Mouse (Mus musculus): ENCODE results near the gene Bicdl1. TPM values are rescaled to one million over a fixed set of nuclear protein-coding genes. Genes with fewer than 3 reads are reported as not detected.

Gene Bicdl1
- polyA plus RNA-seq, 1 experiment from 2014 or later, result 42.5 TPM

- Histone ChIP-seq H3K4me1 (ENCODE audit: control insufficient read depth, insufficient read depth, low read length) (peaks cover 4% of the 10 kb centered on the region; the same call in 1 of the 2 replicates), H3K9ac (replicated peaks; ENCODE audit: low read depth, low read length) (no peak overlapping the region), H3K9me3 (ENCODE audit: control insufficient read depth, low read length) (no peaks in the 10 kb centered on the region), H3K27me3 (ENCODE audit: control insufficient read depth, insufficient read depth, low read length) (no peaks in the 10 kb centered on the region), H3K4me3 (ENCODE audit: low read depth, low read length) (no peak overlapping the region), H3K27ac (ENCODE audit: low read depth, low read length) (no peak overlapping the region), H3K4me2 (ENCODE audit: low read depth, low read length) (no peak overlapping the region), H3K36me3 (ENCODE audit: control insufficient read depth, insufficient read depth, low read length) (peaks cover 3% of the 10 kb centered on the region; the same call in 1 of the 2 replicates)
- 86% methylated on average over 12 of the region's 12 CpGs for WGBS
- no peak for ATAC-seq (ENCODE audit: low read depth)
These were observed 62.4 kb downstream of the Bicdl1 start for GRCm38 (mm10) chr5:115668986-115669385.

GRCm38 (mm10) chr5:115667894-115668293 is 63.5 kb downstream of the Bicdl1 start:
- 22% methylated on average over 7 of the region's 7 CpGs for WGBS
- peaks cover 4% of the 10 kb centered on the region; the same call in 1 of the 2 replicates for H3K4me1 ChIP-seq (ENCODE audit: control insufficient read depth, insufficient read depth, low read length)
- H3K9me3 ChIP-seq (ENCODE audit: control insufficient read depth, low read length), result no peaks in the 10 kb centered on the region
- H3K4me3 ChIP-seq (ENCODE audit: low read depth, low read length), result no peak overlapping the region
- H3K9ac ChIP-seq (replicated peaks; ENCODE audit: low read depth, low read length), result no peak overlapping the region
- no peak overlapping the region for H3K4me2 ChIP-seq (ENCODE audit: low read depth, low read length)
- H3K36me3 ChIP-seq (ENCODE audit: control insufficient read depth, insufficient read depth, low read length), result peaks cover 3% of the 10 kb centered on the region; the same call in 1 of the 2 replicates
- no peak for ATAC-seq (ENCODE audit: low read depth)
- H3K27me3 ChIP-seq (ENCODE audit: control insufficient read depth, insufficient read depth, low read length), result no peaks in the 10 kb centered on the region
- H3K27ac ChIP-seq (ENCODE audit: low read depth, low read length), result no peak overlapping the region

GRCm38 (mm10) chr5:115667210-115667609 is 64.2 kb downstream of the Bicdl1 start:
- no peak overlapping the region for H3K4me2 ChIP-seq (ENCODE audit: low read depth, low read length)
- WGBS, result 81% methylated on average over 8 of the region's 8 CpGs
- no peak overlapping the region for H3K9ac ChIP-seq (replicated peaks; ENCODE audit: low read depth, low read length)
- peaks cover 3% of the 10 kb centered on the region; the same call in 1 of the 2 replicates for H3K36me3 ChIP-seq (ENCODE audit: control insufficient read depth, insufficient read depth, low read length)
- H3K27me3 ChIP-seq (ENCODE audit: control insufficient read depth, insufficient read depth, low read length), result no peaks in the 10 kb centered on the region
- no peak overlapping the region for H3K4me3 ChIP-seq (ENCODE audit: low read depth, low read length)
- ATAC-seq (ENCODE audit: low read depth), result no peak
- H3K4me1 ChIP-seq (ENCODE audit: control insufficient read depth, insufficient read depth, low read length), result peaks cover 4% of the 10 kb centered on the region; the same call in 1 of the 2 replicates
- no peak overlapping the region for H3K27ac ChIP-seq (ENCODE audit: low read depth, low read length)
- no peaks in the 10 kb centered on the region for H3K9me3 ChIP-seq (ENCODE audit: control insufficient read depth, low read length)

- H3K9me3 ChIP-seq (ENCODE audit: control insufficient read depth, low read length), result no peaks in the 10 kb centered on the region
- peaks cover 4% of the 10 kb centered on the region; the same call in 1 of the 2 replicates for H3K4me1 ChIP-seq (ENCODE audit: control insufficient read depth, insufficient read depth, low read length)
- 58% methylated on average over 8 of the region's 8 CpGs for whole genome bisulfite sequencing
- H3K9ac ChIP-seq (replicated peaks; ENCODE audit: low read depth, low read length), result no peak overlapping the region
- ATAC-seq (ENCODE audit: low read depth), result no peak
- H3K27ac ChIP-seq (ENCODE audit: low read depth, low read length), result no peak overlapping the region
- no peaks in the 10 kb centered on the region for H3K27me3 ChIP-seq (ENCODE audit: control insufficient read depth, insufficient read depth, low read length)
- H3K36me3 ChIP-seq (ENCODE audit: control insufficient read depth, insufficient read depth, low read length), result peaks cover 3% of the 10 kb centered on the region; the same call in 1 of the 2 replicates
- H3K4me3 ChIP-seq (ENCODE audit: low read depth, low read length), result no peak overlapping the region
- no peak overlapping the region for H3K4me2 ChIP-seq (ENCODE audit: low read depth, low read length)
These were observed 64.9 kb downstream of the Bicdl1 start for GRCm38 (mm10) chr5:115666366-115667065.

- H3K9ac ChIP-seq (replicated peaks; ENCODE audit: low read depth, low read length), result no peak overlapping the region
- H3K36me3 ChIP-seq (ENCODE audit: control insufficient read depth, insufficient read depth, low read length), result 0 out of 2 replicates have a peak, but pooled peaks cover 3% of the 10 kb centered on the region
- no peak for ATAC-seq (ENCODE audit: low read depth)
- no peak overlapping the region for H3K4me3 ChIP-seq (ENCODE audit: low read depth, low read length)
- no peak overlapping the region for H3K27ac ChIP-seq (ENCODE audit: low read depth, low read length)
- no peaks in the 10 kb centered on the region for H3K9me3 ChIP-seq (ENCODE audit: control insufficient read depth, low read length)
- H3K27me3 ChIP-seq (ENCODE audit: control insufficient read depth, insufficient read depth, low read length), result no peaks in the 10 kb centered on the region
- H3K4me2 ChIP-seq (ENCODE audit: low read depth, low read length), result no peak overlapping the region
- WGBS, result 80% methylated on average over 22 of the region's 22 CpGs
- peaks cover 4% of the 10 kb centered on the region; the same call in 1 of the 2 replicates for H3K4me1 ChIP-seq (ENCODE audit: control insufficient read depth, insufficient read depth, low read length)
These were observed 68.8 kb downstream of the Bicdl1 start for GRCm38 (mm10) chr5:115662658-115663057.

- no peaks in the 10 kb centered on the region for H3K9me3 ChIP-seq (ENCODE audit: control insufficient read depth, low read length)
- no peaks in the 10 kb centered on the region for H3K27me3 ChIP-seq (ENCODE audit: control insufficient read depth, insufficient read depth, low read length)
- H3K27ac ChIP-seq (ENCODE audit: low read depth, low read length), result no peak overlapping the region
- H3K36me3 ChIP-seq (ENCODE audit: control insufficient read depth, insufficient read depth, low read length), result 0 out of 2 replicates have a peak, but pooled peaks cover 3% of the 10 kb centered on the region
- 82% methylated on average over 6 of the region's 6 CpGs for WGBS
- no peaks in the 10 kb centered on the region for H3K4me1 ChIP-seq (ENCODE audit: control insufficient read depth, insufficient read depth, low read length)
- H3K9ac ChIP-seq (replicated peaks; ENCODE audit: low read depth, low read length), result no peak overlapping the region
- no peak overlapping the region for H3K4me2 ChIP-seq (ENCODE audit: low read depth, low read length)
- H3K4me3 ChIP-seq (ENCODE audit: low read depth, low read length), result no peak overlapping the region
- no peak for ATAC-seq (ENCODE audit: low read depth)
These were observed 73.1 kb downstream of the Bicdl1 start for GRCm38 (mm10) chr5:115658352-115658751.

- H3K9me3 ChIP-seq (ENCODE audit: control insufficient read depth, low read length), result no peaks in the 10 kb centered on the region
- no peak overlapping the region for H3K4me2 ChIP-seq (ENCODE audit: low read depth, low read length)
- no peak for ATAC-seq (ENCODE audit: low read depth)
- H3K36me3 ChIP-seq (ENCODE audit: control insufficient read depth, insufficient read depth, low read length), result 0 out of 2 replicates have a peak, but pooled peaks cover 3% of the 10 kb centered on the region
- H3K27ac ChIP-seq (ENCODE audit: low read depth, low read length), result no peak overlapping the region
- H3K4me1 ChIP-seq (ENCODE audit: control insufficient read depth, insufficient read depth, low read length), result peaks cover 2% of the 10 kb centered on the region
- H3K9ac ChIP-seq (replicated peaks; ENCODE audit: low read depth, low read length), result no peak overlapping the region
- no peaks in the 10 kb centered on the region for H3K27me3 ChIP-seq (ENCODE audit: control insufficient read depth, insufficient read depth, low read length)
- H3K4me3 ChIP-seq (ENCODE audit: low read depth, low read length), result no peak overlapping the region
- 80% methylated on average over 1 of the region's 1 CpGs for WGBS
These were observed 74.2 kb downstream of the Bicdl1 start for GRCm38 (mm10) chr5:115657234-115657633.

- no peaks in the 10 kb centered on the region for H3K27me3 ChIP-seq (ENCODE audit: control insufficient read depth, insufficient read depth, low read length)
- ATAC-seq (ENCODE audit: low read depth), result no peak
- 75% methylated on average over 6 of the region's 6 CpGs for WGBS
- H3K9ac ChIP-seq (replicated peaks; ENCODE audit: low read depth, low read length), result no peak overlapping the region
- H3K27ac ChIP-seq (ENCODE audit: low read depth, low read length), result no peak overlapping the region
- H3K36me3 ChIP-seq (ENCODE audit: control insufficient read depth, insufficient read depth, low read length), result 0 out of 2 replicates have a peak, but pooled peaks cover 3% of the 10 kb centered on the region
- peaks cover 7% of the 10 kb centered on the region for H3K4me1 ChIP-seq (ENCODE audit: control insufficient read depth, insufficient read depth, low read length)
- H3K4me2 ChIP-seq (ENCODE audit: low read depth, low read length), result no peak overlapping the region
- no peaks in the 10 kb centered on the region for H3K9me3 ChIP-seq (ENCODE audit: control insufficient read depth, low read length)
- H3K4me3 ChIP-seq (ENCODE audit: low read depth, low read length), result no peak overlapping the region
These were observed 74.7 kb downstream of the Bicdl1 start for GRCm38 (mm10) chr5:115656677-115657076.

GRCm38 (mm10) chr5:115653776-115654175 is 77.6 kb downstream of the Bicdl1 start:
- H3K27ac ChIP-seq (ENCODE audit: low read depth, low read length), result no peak overlapping the region

More at GRCm38 (mm10) chr5:115653776-115654175, 77.6 kb downstream of the Bicdl1 start:
- Histone ChIP-seq H3K27me3 (ENCODE audit: control insufficient read depth, insufficient read depth, low read length) (no peaks in the 10 kb centered on the region), H3K4me2 (ENCODE audit: low read depth, low read length) (no peak overlapping the region), H3K4me3 (ENCODE audit: low read depth, low read length) (no peak overlapping the region), H3K9me3 (ENCODE audit: control insufficient read depth, low read length) (no peaks in the 10 kb centered on the region), H3K9ac (replicated peaks; ENCODE audit: low read depth, low read length) (no peak overlapping the region), H3K36me3 (ENCODE audit: control insufficient read depth, insufficient read depth, low read length) (peaks cover 9% of the 10 kb centered on the region), H3K4me1 (ENCODE audit: control insufficient read depth, insufficient read depth, low read length) (peaks cover 8% of the 10 kb centered on the region)
- no peak for ATAC-seq (ENCODE audit: low read depth)
- WGBS, result 90% methylated on average over 12 of the region's 12 CpGs

All from neural tube, embryonic 14.5 days (tissue).